Mouse (Mus musculus) forebrain, embryonic 16.5 days (tissue): ENCODE measurements around the gene Xylb. TPM values are rescaled to one million over a fixed set of nuclear protein-coding genes. Genes with fewer than 3 reads are reported as not detected.
A peak's percentile ranks its signal among the peaks of the same experiment; 100 is the strongest.

ENCODE experiments used
- ATAC-seq: fragments of 200-750 bp; cut with Nextera tagmentation; 2 replicates; pipeline ENCODE4 v1.8.0; 2017; ENCODE audit warnings: mild to moderate bottlenecking, moderate library complexity
- H3K27ac ChIP-seq: fragments of 300-500 bp; sonication (generic); 2 replicates; pipeline ENCODE4 v1.5.1; 2014; ENCODE audit warnings: low read length, control low read depth
- H3K27me3 ChIP-seq: fragments of 300-500 bp; sonication (generic); replicated peaks from 2 replicates; pipeline ENCODE4 v1.6.1; 2014; ENCODE audit warnings: low read length; ENCODE audit not compliant: control insufficient read depth, insufficient read depth
- H3K36me3 ChIP-seq: fragments of 300-500 bp; sonication (generic); 2 replicates; pipeline ENCODE4 v1.6.1; 2014; ENCODE audit not compliant: control insufficient read depth, insufficient read depth
- H3K4me1 ChIP-seq: fragments of 300-500 bp; sonication (generic); replicated peaks from 2 replicates; pipeline ENCODE4 v1.6.1; 2014; ENCODE audit warnings: low read length; ENCODE audit not compliant: control insufficient read depth, insufficient read depth
- H3K4me2 ChIP-seq: fragments of 300-500 bp; sonication (generic); 2 replicates; pipeline ENCODE4 v1.6.1; 2014; ENCODE audit warnings: mild to moderate bottlenecking, low read length, control low read depth
- H3K4me3 ChIP-seq: fragments of 300-500 bp; sonication (generic); replicated peaks from 2 replicates; pipeline ENCODE4 v1.5.1; 2014; ENCODE audit warnings: mild to moderate bottlenecking, low read length, control low read depth
- H3K9ac ChIP-seq: fragments of 300-500 bp; sonication (generic); replicated peaks from 2 replicates; pipeline ENCODE4 v1.6.1; 2014; ENCODE audit warnings: low read depth, low read length, control low read depth
- H3K9me3 ChIP-seq: fragments of 300-500 bp; sonication (generic); 2 replicates; pipeline ENCODE4 v1.6.1; 2016; ENCODE audit warnings: low read length; ENCODE audit not compliant: control insufficient read depth
- WGBS: fragments of 180-500 bp; shearing (Covaris S2); extraction: QIAGEN DNeasy Blood & Tissue Kit; methylation state at CpG from one replicate; pipeline ENCODE4 v1.1.7; 2014; 5-methylcytosine and 5-hydroxymethylcytosine counted together
- polyA plus RNA-seq: library from polyadenylated mRNA; unstranded; fragments of >200 nt; fragmentation: Nextera tagmentation; extraction: Ambion mirVana; gene quantifications from 2 replicates; pipeline ENCODE4 v1.2.1, GENCODE M21; 2015

Xylb gene
- polyA plus RNA-seq, 1 experiment from 2014 or later: 3.8 TPM

- H3K4me3 ChIP-seq: peak overlapping the region; percentile 78
- H3K9ac ChIP-seq: peak overlapping the region; percentile 50; the same call in 1 of the 2 replicates
- peaks cover 27% of the 10 kb centered on the region for H3K4me1 ChIP-seq
- H3K27me3 ChIP-seq: no peaks in the 10 kb centered on the region
- no peak for ATAC-seq
- no peaks in the 10 kb centered on the region for H3K9me3 ChIP-seq
- H3K4me2 ChIP-seq: peak overlapping the region; percentile 71
- no peak overlapping the region for H3K27ac ChIP-seq
- 54% methylated on average over 7 of the region's 7 CpGs for WGBS
- 0 out of 2 replicates have a peak, but pooled peaks cover 4% of the 10 kb centered on the region for H3K36me3 ChIP-seq
These were observed 18.1 kb upstream of the Xylb start for GRCm38 (mm10) chr9:119339106-119339505.

- no peaks in the 10 kb centered on the region for H3K27me3 ChIP-seq
- H3K9me3 ChIP-seq: no peaks in the 10 kb centered on the region
- ATAC-seq: no peak
- H3K4me3 ChIP-seq: peak within 1 kb of the TSS; percentile 78
- under 1% methylated on average over 43 of the region's 43 CpGs for WGBS
- peak within 1 kb of the TSS; percentile 71 for H3K4me2 ChIP-seq
- peak within 1 kb of the TSS; percentile 81 for H3K27ac ChIP-seq
- peaks cover 8% of the 10 kb centered on the region for H3K36me3 ChIP-seq
- peaks cover 27% of the 10 kb centered on the region for H3K4me1 ChIP-seq
- peak within 1 kb of the TSS; percentile 50 for H3K9ac ChIP-seq
These were observed 17.5 kb upstream of the Xylb start, which contains the start of gene Acaa1a for GRCm38 (mm10) chr9:119339558-119340211. Gene Acaa1a, plus strand, starts transcription at chr9:119339676.

- no peak overlapping the region; the same call in 1 of the 2 replicates for H3K27ac ChIP-seq
- H3K4me3 ChIP-seq: peak overlapping the region; percentile 78
- H3K4me2 ChIP-seq: peak overlapping the region; percentile 71
- H3K4me1 ChIP-seq: peaks cover 27% of the 10 kb centered on the region
- no peaks in the 10 kb centered on the region for H3K27me3 ChIP-seq
- 5% methylated on average over 8 of the region's 8 CpGs for WGBS
- H3K36me3 ChIP-seq: peaks cover 10% of the 10 kb centered on the region
- H3K9me3 ChIP-seq: no peaks in the 10 kb centered on the region
- no peak for ATAC-seq
- peak overlapping the region; percentile 50; the same call in 1 of the 2 replicates for H3K9ac ChIP-seq
These were observed 17.0 kb upstream of the Xylb start for GRCm38 (mm10) chr9:119340212-119340580.

- peak within 1 kb of the TSS; percentile 83 for H3K9ac ChIP-seq
- WGBS: under 1% methylated on average over 68 of the region's 68 CpGs
- ATAC-seq: peak; percentile 98
- no peaks in the 10 kb centered on the region for H3K9me3 ChIP-seq
- peak within 1 kb of the TSS; percentile 71 for H3K4me2 ChIP-seq
- peak within 1 kb of the TSS; percentile 78 for H3K4me3 ChIP-seq
- H3K36me3 ChIP-seq: peaks cover 13% of the 10 kb centered on the region
- peaks cover 27% of the 10 kb centered on the region for H3K4me1 ChIP-seq
- H3K27me3 ChIP-seq: no peaks in the 10 kb centered on the region
- peak within 1 kb of the TSS; percentile 81 for H3K27ac ChIP-seq
These were observed 16.0 kb upstream of the Xylb start, which contains the start of gene Myd88 for GRCm38 (mm10) chr9:119340909-119341816. Gene Myd88, minus strand, starts transcription at chr9:119341411.

- peaks cover 15% of the 10 kb centered on the region for H3K36me3 ChIP-seq
- H3K27ac ChIP-seq: no peak overlapping the region
- WGBS: 90% methylated on average over 7 of the region's 7 CpGs
- no peaks in the 10 kb centered on the region for H3K27me3 ChIP-seq
- no peak for ATAC-seq
- peaks cover 27% of the 10 kb centered on the region for H3K4me1 ChIP-seq
- H3K9ac ChIP-seq: no peak overlapping the region
- no peak overlapping the region for H3K4me3 ChIP-seq
- H3K4me2 ChIP-seq: no peak overlapping the region
- H3K9me3 ChIP-seq: no peaks in the 10 kb centered on the region
These were observed 14.5 kb upstream of the Xylb start for GRCm38 (mm10) chr9:119342728-119343127.

- H3K4me1 ChIP-seq: peaks cover 15% of the 10 kb centered on the region
- H3K4me2 ChIP-seq: no peak overlapping the region
- ATAC-seq: no peak
- H3K9me3 ChIP-seq: no peaks in the 10 kb centered on the region
- no peak overlapping the region for H3K4me3 ChIP-seq
- H3K27me3 ChIP-seq: no peaks in the 10 kb centered on the region
- 98% methylated on average over 8 of the region's 8 CpGs for WGBS
- no peak overlapping the region for H3K27ac ChIP-seq
- no peak overlapping the region for H3K9ac ChIP-seq
- peaks cover 25% of the 10 kb centered on the region for H3K36me3 ChIP-seq
These were observed 10.8 kb upstream of the Xylb start for GRCm38 (mm10) chr9:119346376-119346775.

- H3K27me3 ChIP-seq: no peaks in the 10 kb centered on the region
These were observed 6.7 kb upstream of the Xylb start for GRCm38 (mm10) chr9:119350531-119350930.

GRCm38 (mm10) chr9:119350947-119351705 lies 6.1 kb upstream of the Xylb start:
- Histone ChIP-seq H3K4me2 (no peak overlapping the region), H3K36me3 (peaks cover 12% of the 10 kb centered on the region; the same call in 1 of the 2 replicates), H3K4me1 (no peaks in the 10 kb centered on the region), H3K27me3 (no peaks in the 10 kb centered on the region), H3K9ac (no peak overlapping the region), H3K4me3 (no peak overlapping the region), H3K27ac (no peak overlapping the region), H3K9me3 (no peaks in the 10 kb centered on the region)
- no peak for ATAC-seq
- WGBS: 90% methylated on average over 10 of the region's 10 CpGs

More at GRCm38 (mm10) chr9:119350531-119350930, 6.7 kb upstream of the Xylb start:
- H3K36me3 ChIP-seq: peaks cover 12% of the 10 kb centered on the region; the same call in 1 of the 2 replicates
- H3K9me3 ChIP-seq: no peaks in the 10 kb centered on the region
- H3K27ac ChIP-seq: no peak overlapping the region
- H3K9ac ChIP-seq: no peak overlapping the region
- H3K4me1 ChIP-seq: no peaks in the 10 kb centered on the region
- ATAC-seq: no peak
- H3K4me2 ChIP-seq: no peak overlapping the region
- 82% methylated on average over 3 of the region's 3 CpGs for WGBS
- no peak overlapping the region for H3K4me3 ChIP-seq
